Mouse (Mus musculus) hindbrain, postnatal 0 days (tissue): ENCODE measurements at regions not wholly inside any gene's neighbourhood (a gene's known extent, or its start where the extent isn't known, plus 50 kb on each side); places are given as distances from the start of the nearest gene placed in this dataset.
"Not testable (repeated sequence)": the region's sequence is repeated elsewhere in the genome, so short reads cannot be mapped to it uniquely, and the experiment has no call there.

ENCODE experiments used
- ATAC-seq: fragments of 200-750 bp; cut with Nextera tagmentation; 2 replicates; pipeline ENCODE4 v1.8.0; 2017; ENCODE audit warnings: mild to moderate bottlenecking, moderate TSS enrichment, moderate library complexity
- DNase-seq: peaks from one replicate; pipeline ENCODE4 v3.0.0-alpha.2; 2015; ENCODE audit warnings: low spot score
- H3K27ac ChIP-seq: fragments of 300-500 bp; sonication (generic); 2 replicates; pipeline ENCODE4 v1.5.1; 2014; ENCODE audit warnings: mild to moderate bottlenecking
- H3K27me3 ChIP-seq: fragments of 300-500 bp; sonication (generic); 2 replicates; pipeline ENCODE4 v1.6.1; 2014; ENCODE audit warnings: low read length, mixed read lengths; ENCODE audit not compliant: insufficient read depth
- H3K36me3 ChIP-seq: fragments of 300-500 bp; sonication (generic); 2 replicates; pipeline ENCODE4 v1.6.1; 2014; ENCODE audit warnings: low read length, mixed read lengths; ENCODE audit not compliant: insufficient read depth
- H3K4me1 ChIP-seq: fragments of 300-500 bp; sonication (generic); 2 replicates; pipeline ENCODE4 v1.6.1; 2014; ENCODE audit warnings: antibody characterized with exemption, low read length, mixed read lengths; ENCODE audit not compliant: insufficient read depth
- H3K4me2 ChIP-seq: fragments of 300-500 bp; sonication (generic); 2 replicates; pipeline ENCODE4 v1.6.1; 2014; ENCODE audit warnings: low read depth, mild to moderate bottlenecking, low read length, moderate library complexity, mixed read lengths
- H3K4me3 ChIP-seq: fragments of 300-500 bp; sonication (generic); 2 replicates; pipeline ENCODE4 v1.5.1; 2014; ENCODE audit warnings: low read length
- H3K9ac ChIP-seq: fragments of 300-500 bp; sonication (generic); replicated peaks from 2 replicates; pipeline ENCODE4 v1.6.1; 2014; ENCODE audit warnings: mild to moderate bottlenecking, low read length, moderate library complexity, mixed read lengths
- H3K9me3 ChIP-seq: fragments of 300-500 bp; sonication (generic); 2 replicates; pipeline ENCODE4 v1.6.1; 2016; ENCODE audit warnings: low read length, mixed read lengths
- CTCF ChIP-seq: IDR thresholded peaks from 2 replicates; pipeline ENCODE4 v1.5.1; 2016; ENCODE audit warnings: antibody characterized with exemption, control low read depth, low read depth
- WGBS: fragments of 180-500 bp; shearing (Covaris S2); extraction: QIAGEN DNeasy Blood & Tissue Kit; methylation state at CpG from one replicate; pipeline ENCODE4 v1.1.7; 2014; 5-methylcytosine and 5-hydroxymethylcytosine counted together

DNA sequence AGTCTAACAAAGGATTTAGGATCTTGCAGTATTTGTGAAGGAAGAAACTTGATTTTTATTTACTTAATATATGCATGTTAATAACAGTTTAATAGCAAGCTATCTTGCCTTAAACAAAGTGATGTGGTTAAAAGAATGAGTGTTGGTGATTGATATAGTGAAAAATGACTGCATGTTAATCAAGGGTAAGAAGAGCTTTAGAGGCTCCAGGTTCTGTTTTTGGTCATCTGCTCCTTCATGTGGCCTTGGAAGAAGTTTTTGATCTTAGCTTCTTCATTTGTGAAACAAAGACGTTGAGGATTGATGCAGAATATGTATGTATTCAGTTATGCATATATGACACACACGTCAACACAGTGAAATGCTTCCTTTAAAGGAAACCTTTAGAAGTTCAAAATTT lies 97.1 kb upstream of the Palmd start:
- TF ChIP-seq CTCF: no peak
- Histone ChIP-seq H3K4me3 (no peak overlapping the region), H3K9me3 (no peaks in the 10 kb centered on the region), H3K27me3 (no peaks in the 10 kb centered on the region), H3K27ac (no peak overlapping the region), H3K9ac (no peak overlapping the region), H3K4me1 (no peaks in the 10 kb centered on the region), H3K4me2 (no peak overlapping the region), H3K36me3 (no peaks in the 10 kb centered on the region)
- ATAC-seq: no peak
- WGBS: 85% methylated on average over 2 of the region's 2 CpGs
- no peak for DNase-seq

DNA sequence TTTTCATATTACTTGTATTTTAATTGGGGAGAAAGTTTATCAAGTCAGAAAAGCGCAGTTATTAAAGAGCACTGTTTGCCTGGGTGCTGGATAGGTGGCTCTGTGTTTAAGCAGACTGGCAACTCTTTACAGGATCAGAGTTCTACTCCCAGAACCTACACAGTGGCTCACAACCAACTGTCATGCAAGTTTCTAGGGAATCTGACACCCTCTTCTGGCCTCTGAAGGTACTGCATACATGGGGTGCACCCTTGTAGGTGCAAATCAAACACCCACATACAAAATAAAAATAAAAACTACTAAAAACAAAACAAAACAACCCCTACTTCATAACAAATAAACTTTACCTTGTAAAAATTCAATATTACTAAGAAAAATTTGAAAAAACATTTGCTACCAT lies 93.0 kb upstream of the Palmd start:
- Histone ChIP-seq H3K27me3 (no peaks in the 10 kb centered on the region), H3K4me1 (no peaks in the 10 kb centered on the region), H3K9ac (no peak overlapping the region), H3K4me3 (no peak overlapping the region), H3K9me3 (no peaks in the 10 kb centered on the region), H3K4me2 (no peak overlapping the region), H3K27ac (no peak overlapping the region), H3K36me3 (no peaks in the 10 kb centered on the region)
- DNase-seq: no peak
- no peak for ATAC-seq
- peak; percentile 53 for TF ChIP-seq CTCF
- 69% methylated on average over 1 of the region's 1 CpGs for WGBS

DNA sequence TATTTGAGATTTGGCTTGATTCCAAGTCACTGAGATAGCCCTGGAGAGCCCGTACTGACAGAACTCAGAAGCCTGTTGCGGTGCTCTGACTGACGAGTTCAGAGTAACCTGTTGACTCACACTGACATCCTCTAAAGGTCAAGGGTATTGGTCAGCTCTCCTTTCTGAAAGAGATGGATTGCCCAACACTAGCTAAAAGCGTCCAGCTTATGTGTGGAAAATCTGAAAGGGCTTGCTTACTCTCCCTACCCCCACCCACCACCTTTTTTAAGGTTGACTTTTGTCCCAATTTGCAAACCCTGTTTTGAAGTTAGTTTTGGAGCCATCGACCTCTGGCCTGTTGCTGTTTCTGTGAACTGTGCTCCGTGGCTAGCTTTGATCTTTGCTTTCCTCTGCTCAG lies 92.4 kb upstream of the Palmd start:
- H3K4me3 ChIP-seq: no peak overlapping the region
- H3K9ac ChIP-seq: no peak overlapping the region
- no peaks in the 10 kb centered on the region for H3K36me3 ChIP-seq
- ATAC-seq (no peak), DNase-seq (no peak)
- no peak overlapping the region for H3K27ac ChIP-seq
- H3K9me3 ChIP-seq: no peaks in the 10 kb centered on the region
- no peak overlapping the region for H3K4me2 ChIP-seq
- no peaks in the 10 kb centered on the region for H3K4me1 ChIP-seq
- H3K27me3 ChIP-seq: no peaks in the 10 kb centered on the region
- 62% methylated on average over 6 of the region's 6 CpGs for WGBS
- TF ChIP-seq CTCF: no peak

DNA sequence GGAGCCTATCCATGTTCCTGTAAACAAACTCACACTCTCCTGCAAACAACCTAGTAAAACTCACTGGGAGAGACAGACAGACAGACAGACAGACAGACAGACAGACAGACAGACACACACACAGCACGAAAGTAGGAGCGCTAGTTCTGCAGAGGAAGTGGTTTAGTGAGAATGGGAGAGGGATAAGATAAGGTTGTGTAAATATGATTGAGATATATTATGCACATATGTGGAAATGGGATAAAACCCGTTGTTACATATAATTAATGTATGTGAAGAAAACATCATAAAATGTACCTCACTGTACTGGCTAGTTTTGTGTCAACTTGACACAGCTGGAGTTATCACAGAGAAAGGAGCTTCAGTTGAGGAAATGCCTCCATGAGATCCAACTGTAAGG lies 85.9 kb upstream of the Palmd start:
- 94% methylated on average over 3 of the region's 3 CpGs for WGBS
- ATAC-seq: not testable (repeated sequence)

DNA sequence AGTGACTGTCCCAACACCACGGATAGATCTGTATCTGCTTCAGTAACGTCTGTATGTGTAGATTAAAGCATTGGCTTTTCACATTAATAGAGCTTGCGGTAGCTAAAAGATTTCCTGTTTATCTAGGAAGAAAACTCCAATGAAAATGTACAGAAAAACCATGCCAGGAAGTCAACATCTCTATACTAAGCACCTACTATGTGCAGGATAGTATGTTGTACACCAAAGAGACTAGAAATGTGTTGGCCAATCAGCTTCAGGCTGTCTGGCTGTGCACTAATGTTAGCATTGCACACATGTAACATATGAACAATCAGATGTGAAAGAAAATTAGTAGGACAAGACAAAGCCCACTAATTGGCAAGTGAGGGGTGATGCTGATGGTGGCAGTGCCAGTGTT lies 82.6 kb upstream of the Palmd start:
- no peaks in the 10 kb centered on the region for H3K4me1 ChIP-seq
- TF ChIP-seq CTCF: no peak
- DNase-seq (no peak), ATAC-seq (no peak)
- no peak overlapping the region for H3K9ac ChIP-seq
- WGBS: 85% methylated on average over 3 of the region's 3 CpGs
- H3K27ac ChIP-seq: no peak overlapping the region
- no peaks in the 10 kb centered on the region for H3K9me3 ChIP-seq
- H3K36me3 ChIP-seq: no peaks in the 10 kb centered on the region
- H3K4me3 ChIP-seq: no peak overlapping the region
- no peaks in the 10 kb centered on the region for H3K27me3 ChIP-seq
- H3K4me2 ChIP-seq: no peak overlapping the region

More for the DNA sequence above, 85.9 kb upstream of the Palmd start:
- not testable (repeated sequence) for H3K27ac ChIP-seq, H3K4me3 ChIP-seq, H3K9ac ChIP-seq, H3K27me3 ChIP-seq, H3K4me1 ChIP-seq, H3K36me3 ChIP-seq, H3K9me3 ChIP-seq, DNase-seq, H3K4me2 ChIP-seq

DNA sequence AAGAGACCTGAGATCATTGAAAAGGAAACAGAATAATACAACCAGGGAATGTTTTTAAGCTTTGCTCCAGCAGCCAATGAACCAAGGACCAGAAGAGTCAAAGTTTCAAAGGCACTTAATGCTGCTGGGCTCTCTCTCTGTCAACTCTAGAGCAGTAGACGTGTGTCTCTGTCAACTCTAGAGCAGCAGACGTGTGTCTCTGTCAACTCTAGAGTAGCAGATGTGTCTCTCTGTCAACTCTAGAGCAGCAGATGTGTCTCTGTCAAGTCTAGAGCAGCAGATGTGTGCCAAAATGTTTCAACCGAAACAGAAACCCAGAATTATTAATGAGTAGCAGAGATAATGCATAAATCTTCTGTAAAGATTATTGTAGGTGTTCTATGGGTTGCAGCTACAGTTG lies 82.1 kb upstream of the Palmd start:
- no peak overlapping the region for H3K4me3 ChIP-seq
- H3K9me3 ChIP-seq: no peaks in the 10 kb centered on the region
- H3K27ac ChIP-seq: no peak overlapping the region
- no peak overlapping the region for H3K4me2 ChIP-seq
- no peak overlapping the region for H3K9ac ChIP-seq
- no peaks in the 10 kb centered on the region for H3K4me1 ChIP-seq
- WGBS: 56% methylated on average over 3 of the region's 3 CpGs
- no peak for TF ChIP-seq CTCF
- no peaks in the 10 kb centered on the region for H3K27me3 ChIP-seq
- DNase-seq (no peak), ATAC-seq (no peak)
- H3K36me3 ChIP-seq: no peaks in the 10 kb centered on the region

DNA sequence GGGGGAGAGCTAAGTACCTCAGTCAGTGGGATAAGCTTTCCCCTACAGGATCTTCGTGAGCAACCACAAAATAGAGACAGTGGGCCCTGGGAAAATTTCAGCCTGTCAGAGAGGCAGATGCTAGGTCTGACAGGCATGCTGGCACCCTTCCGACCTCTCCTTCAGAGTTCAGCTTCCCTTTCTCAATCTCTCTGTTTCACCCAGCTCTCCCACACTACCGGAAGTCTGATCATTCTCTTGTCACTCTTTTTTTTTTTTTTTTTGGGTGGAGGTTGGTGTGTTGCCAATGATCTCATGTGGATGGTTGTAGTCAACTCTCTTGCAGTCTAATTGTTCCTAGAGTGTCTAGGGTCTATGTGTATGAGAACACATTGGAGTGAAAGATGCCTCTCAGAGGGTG lies 80.6 kb upstream of the Palmd start:
- Histone ChIP-seq H3K27me3 (no peaks in the 10 kb centered on the region), H3K4me2 (no peak overlapping the region), H3K36me3 (no peaks in the 10 kb centered on the region), H3K4me1 (no peaks in the 10 kb centered on the region), H3K9ac (no peak overlapping the region), H3K4me3 (no peak overlapping the region), H3K9me3 (no peaks in the 10 kb centered on the region), H3K27ac (no peak overlapping the region)
- WGBS: 55% methylated on average over 3 of the region's 3 CpGs
- ATAC-seq (no peak), DNase-seq (no peak)
- no peak for TF ChIP-seq CTCF
